Mouse (Mus musculus) lung, embryonic 16.5 days (tissue): Measurements from ENCODE around the gene Mapk1ip1l. TPM values are rescaled to one million over a fixed set of nuclear protein-coding genes. Genes with fewer than 3 reads are reported as not detected.
"Not testable (repeated sequence)": the region's sequence is repeated elsewhere in the genome, so short reads cannot be mapped to it uniquely, and the experiment has no call there.

ENCODE experiments used
- ATAC-seq: fragments of 200-750 bp; cut with Nextera tagmentation; 2 replicates; pipeline ENCODE4 v1.8.0; 2017; ENCODE audit warnings: low read depth, mild to moderate bottlenecking, moderate library complexity
- H3K27ac ChIP-seq: fragments of 300-500 bp; sonication (generic); 2 replicates; pipeline ENCODE4 v1.5.1; 2014; ENCODE audit warnings: mild to moderate bottlenecking, control low read depth, low read length
- H3K27me3 ChIP-seq: fragments of 300-500 bp; sonication (generic); 2 replicates; pipeline ENCODE4 v1.6.1; 2014; ENCODE audit warnings: low read depth, low read length, mixed read lengths; ENCODE audit not compliant: control insufficient read depth, insufficient read depth
- H3K36me3 ChIP-seq: fragments of 300-500 bp; sonication (generic); 2 replicates; pipeline ENCODE4 v1.6.1; 2014; ENCODE audit warnings: low read length; ENCODE audit not compliant: control insufficient read depth, insufficient read depth
- H3K4me1 ChIP-seq: fragments of 300-500 bp; sonication (generic); replicated peaks from 2 replicates; pipeline ENCODE4 v1.6.1; 2014; ENCODE audit warnings: low read length, mixed read lengths; ENCODE audit not compliant: control insufficient read depth, insufficient read depth
- H3K4me2 ChIP-seq: fragments of 300-500 bp; sonication (generic); 2 replicates; pipeline ENCODE4 v1.6.1; 2014; ENCODE audit warnings: low read depth, low read length, control low read depth
- H3K4me3 ChIP-seq: fragments of 300-500 bp; sonication (generic); 2 replicates; pipeline ENCODE4 v1.5.1; 2014; ENCODE audit warnings: mild to moderate bottlenecking, low read length, control low read depth
- H3K9ac ChIP-seq: fragments of 300-500 bp; sonication (generic); 2 replicates; pipeline ENCODE4 v1.6.1; 2014; ENCODE audit warnings: low read length, control low read depth
- H3K9me3 ChIP-seq: fragments of 300-500 bp; sonication (generic); 2 replicates; pipeline ENCODE4 v1.6.1; 2016; ENCODE audit warnings: low read length; ENCODE audit not compliant: control insufficient read depth
- WGBS: fragments of 180-500 bp; shearing (Covaris S2); extraction: QIAGEN DNeasy Blood & Tissue Kit; methylation state at CpG from one replicate; pipeline ENCODE4 v1.1.7; 2014; 5-methylcytosine and 5-hydroxymethylcytosine counted together
- polyA plus RNA-seq: library from polyadenylated mRNA; unstranded; fragments of >200 nt; fragmentation: Nextera tagmentation; extraction: Ambion mirVana; gene quantifications from 2 replicates; pipeline ENCODE4 v1.2.1, GENCODE M21; 2015

Mapk1ip1l gene
- polyA plus RNA-seq, 1 experiment from 2014 or later, result 71.0 TPM

- Histone ChIP-seq H3K27ac (no peak overlapping the region), H3K4me1 (no peaks in the 10 kb centered on the region), H3K9ac (no peak overlapping the region), H3K4me3 (no peak overlapping the region), H3K27me3 (no peaks in the 10 kb centered on the region), H3K4me2 (no peak overlapping the region), H3K9me3 (no peaks in the 10 kb centered on the region), H3K36me3 (peaks cover 14% of the 10 kb centered on the region)
- 84% methylated on average over 5 of the region's 5 CpGs for WGBS
- no peak for ATAC-seq
Observed at GRCm38 (mm10) chr14:47319362-47319761, 21.3 kb downstream of the Mapk1ip1l start.

- not testable (repeated sequence) for H3K27me3 ChIP-seq, H3K4me2 ChIP-seq, ATAC-seq, H3K4me1 ChIP-seq, H3K9me3 ChIP-seq, H3K27ac ChIP-seq, H3K4me3 ChIP-seq, H3K9ac ChIP-seq
- WGBS, result 93% methylated on average over 6 of the region's 8 CpGs
- peaks cover 14% of the 10 kb centered on the region for H3K36me3 ChIP-seq
Observed at GRCm38 (mm10) chr14:47321581-47321980, 23.5 kb downstream of the Mapk1ip1l start.

- WGBS, result 75% methylated on average over 9 of the region's 9 CpGs
- ATAC-seq, result no peak
Observed at GRCm38 (mm10) chr14:47325965-47326761, 28.1 kb downstream of the Mapk1ip1l start.

GRCm38 (mm10) chr14:47327347-47327746, 29.3 kb downstream of the Mapk1ip1l start:
- Histone ChIP-seq H3K36me3 (peaks cover 3% of the 10 kb centered on the region), H3K4me2 (no peak overlapping the region), H3K27me3 (no peaks in the 10 kb centered on the region), H3K9me3 (no peaks in the 10 kb centered on the region), H3K4me1 (no peaks in the 10 kb centered on the region), H3K9ac (no peak overlapping the region), H3K27ac (no peak overlapping the region), H3K4me3 (no peak overlapping the region)
- ATAC-seq, result no peak
- 89% methylated on average over 5 of the region's 5 CpGs for WGBS

More at GRCm38 (mm10) chr14:47325965-47326761, 28.1 kb downstream of the Mapk1ip1l start:
- Histone ChIP-seq H3K36me3 (peaks cover 3% of the 10 kb centered on the region), H3K4me2 (no peak overlapping the region), H3K4me3 (no peak overlapping the region), H3K27ac (no peak overlapping the region), H3K9me3 (no peaks in the 10 kb centered on the region), H3K9ac (no peak overlapping the region), H3K27me3 (no peaks in the 10 kb centered on the region), H3K4me1 (no peaks in the 10 kb centered on the region)

GRCm38 (mm10) chr14:47331920-47332319, 33.9 kb downstream of the Mapk1ip1l start:
- Histone ChIP-seq H3K4me3 (no peak overlapping the region), H3K4me1 (no peaks in the 10 kb centered on the region), H3K9ac (no peak overlapping the region), H3K9me3 (no peaks in the 10 kb centered on the region), H3K27ac (no peak overlapping the region), H3K36me3 (no peaks in the 10 kb centered on the region), H3K27me3 (no peaks in the 10 kb centered on the region), H3K4me2 (no peak overlapping the region)
- ATAC-seq, result no peak
- WGBS, result 63% methylated on average over 5 of the region's 5 CpGs

GRCm38 (mm10) chr14:47334819-47335218, 36.8 kb downstream of the Mapk1ip1l start:
- ATAC-seq, result no peak
- Histone ChIP-seq H3K27me3 (no peaks in the 10 kb centered on the region), H3K4me1 (no peaks in the 10 kb centered on the region), H3K27ac (no peak overlapping the region), H3K4me2 (no peak overlapping the region), H3K4me3 (no peak overlapping the region), H3K9me3 (no peaks in the 10 kb centered on the region), H3K9ac (no peak overlapping the region), H3K36me3 (no peaks in the 10 kb centered on the region)
- WGBS, result 69% methylated on average over 4 of the region's 4 CpGs

- H3K9me3 ChIP-seq, result no peaks in the 10 kb centered on the region
- H3K4me1 ChIP-seq, result no peaks in the 10 kb centered on the region
- H3K27ac ChIP-seq, result no peak overlapping the region
- H3K4me2 ChIP-seq, result no peak overlapping the region
- H3K36me3 ChIP-seq, result no peaks in the 10 kb centered on the region
- no peak overlapping the region for H3K4me3 ChIP-seq
- H3K27me3 ChIP-seq, result no peaks in the 10 kb centered on the region
- no peak for ATAC-seq
- H3K9ac ChIP-seq, result no peak overlapping the region
- 80% methylated on average over 3 of the region's 3 CpGs for WGBS
Observed at GRCm38 (mm10) chr14:47335300-47335699, 37.2 kb downstream of the Mapk1ip1l start.

GRCm38 (mm10) chr14:47340231-47340925, 42.3 kb downstream of the Mapk1ip1l start:
- H3K4me1 ChIP-seq, result no peaks in the 10 kb centered on the region
- WGBS, result 75% methylated on average over 10 of the region's 10 CpGs
- H3K27ac ChIP-seq, result no peak overlapping the region
- no peaks in the 10 kb centered on the region for H3K36me3 ChIP-seq
- no peak overlapping the region for H3K4me2 ChIP-seq
- no peak for ATAC-seq
- H3K27me3 ChIP-seq, result no peaks in the 10 kb centered on the region
- H3K9me3 ChIP-seq, result no peaks in the 10 kb centered on the region
- no peak overlapping the region for H3K4me3 ChIP-seq
- no peak overlapping the region for H3K9ac ChIP-seq

GRCm38 (mm10) chr14:47341811-47342291, 43.8 kb downstream of the Mapk1ip1l start:
- H3K4me1 ChIP-seq, result no peaks in the 10 kb centered on the region
- 52% methylated on average over 4 of the region's 4 CpGs for WGBS
- peak overlapping the region; percentile 11; the same call in 1 of the 2 replicates for H3K27ac ChIP-seq

More at GRCm38 (mm10) chr14:47341811-47342291, 43.8 kb downstream of the Mapk1ip1l start:
- peak; percentile 74 for ATAC-seq
- Histone ChIP-seq H3K36me3 (no peaks in the 10 kb centered on the region), H3K9ac (no peak overlapping the region), H3K4me3 (no peak overlapping the region), H3K4me2 (no peak overlapping the region), H3K9me3 (no peaks in the 10 kb centered on the region), H3K27me3 (no peaks in the 10 kb centered on the region)
